Mouse (Mus musculus) ES-Bruce4 (cell line): Measurements from ENCODE around the gene Ncs1. TPM values are rescaled to one million over a fixed set of nuclear protein-coding genes. Genes with fewer than 3 reads are reported as not detected.

Experiments
- H3K27ac ChIP-seq: 2 replicates; pipeline ENCODE4 v1.5.1; 2012; ENCODE audit warnings: low read length, inconsistent platforms; ENCODE audit not compliant: insufficient read depth
- H3K27me3 ChIP-seq: 2 replicates; pipeline ENCODE4 v1.6.1; 2012; ENCODE audit warnings: mild to moderate bottlenecking, low read length, inconsistent platforms; ENCODE audit not compliant: control insufficient read depth, poor library complexity, insufficient read depth, severe bottlenecking
- H3K36me3 ChIP-seq: 2 replicates; pipeline ENCODE4 v1.6.1; 2012; ENCODE audit warnings: inconsistent platforms, mild to moderate bottlenecking, low read length, moderate library complexity; ENCODE audit not compliant: control insufficient read depth, poor library complexity, insufficient read depth, severe bottlenecking
- H3K4me1 ChIP-seq: one replicate; pipeline ENCODE4 v1.8.1; 2011; ENCODE audit warnings: low read length; ENCODE audit not compliant: control insufficient read depth, insufficient read depth
- H3K4me3 ChIP-seq: 2 replicates; pipeline ENCODE4 v1.5.1; 2011; ENCODE audit warnings: low read depth, mild to moderate bottlenecking, low read length
- H3K9ac ChIP-seq: 2 replicates; pipeline ENCODE4 v1.6.1; 2012; ENCODE audit warnings: low read depth, mild to moderate bottlenecking, inconsistent platforms; ENCODE audit not compliant: poor library complexity, severe bottlenecking
- H3K9me3 ChIP-seq: replicated peaks from 2 replicates; pipeline ENCODE4 v1.6.1; 2012; ENCODE audit warnings: mild to moderate bottlenecking, low read length, inconsistent platforms; ENCODE audit not compliant: control insufficient read depth, poor library complexity, insufficient read depth, severe bottlenecking
- CTCF ChIP-seq: IDR thresholded peaks from one replicate; pipeline ENCODE4 v1.8.1; 2011; ENCODE audit warnings: low read depth, low read length
- EP300 ChIP-seq: IDR thresholded peaks from 2 replicates; pipeline ENCODE4 v1.6.1; 2011; ENCODE audit warnings: low read depth, low read length; ENCODE audit not compliant: insufficient read depth
- POLR2A ChIP-seq: IDR thresholded peaks from one replicate; pipeline ENCODE4 v1.8.1; 2011; ENCODE audit warnings: low read length; ENCODE audit not compliant: insufficient read depth
- polyA plus RNA-seq: library from polyadenylated mRNA; stranded (reverse); fragments of >200 nt; gene quantifications from 2 replicates; pipeline ENCODE4 v1.2.4, GENCODE M21; 2011; ENCODE audit warnings: low read depth; ENCODE audit not compliant: missing spikeins, insufficient read depth, insufficient read length

Gene Ncs1
- polyA plus RNA-seq, 1 experiment = 6.2 TPM

GRCm38 (mm10) chr2:31255952-31256938, 10.6 kb downstream of the Ncs1 start:
- Histone ChIP-seq H3K4me1 (peaks cover 2% of the 10 kb centered on the region), H3K9ac (no peak overlapping the region), H3K27ac (no peak overlapping the region), H3K27me3 (no peaks in the 10 kb centered on the region), H3K36me3 (no peaks in the 10 kb centered on the region), H3K4me3 (no peak overlapping the region), H3K9me3 (no peaks in the 10 kb centered on the region)
- TF ChIP-seq CTCF (peak; percentile 49), POLR2A (no peak), EP300 (no peak)

- TF ChIP-seq POLR2A (no peak), CTCF (no peak), EP300 (no peak)
- Histone ChIP-seq H3K4me1 (peaks cover 2% of the 10 kb centered on the region), H3K4me3 (no peak overlapping the region), H3K27me3 (no peaks in the 10 kb centered on the region), H3K36me3 (no peaks in the 10 kb centered on the region), H3K9ac (no peak overlapping the region), H3K27ac (no peak overlapping the region), H3K9me3 (no peaks in the 10 kb centered on the region)
Measured at GRCm38 (mm10) chr2:31257096-31257495, 11.5 kb downstream of the Ncs1 start.

GRCm38 (mm10) chr2:31258609-31259366, 13.2 kb downstream of the Ncs1 start:
- H3K4me3 ChIP-seq = peak overlapping the region; percentile 64
- no peaks in the 10 kb centered on the region for H3K27me3 ChIP-seq
- TF ChIP-seq EP300 = no peak
- TF ChIP-seq CTCF = no peak
- no peak for TF ChIP-seq POLR2A
- H3K4me1 ChIP-seq = peaks cover 2% of the 10 kb centered on the region
- H3K9ac ChIP-seq = peak overlapping the region; percentile 17; the same call in 1 of the 2 replicates
- H3K9me3 ChIP-seq = no peaks in the 10 kb centered on the region
- H3K36me3 ChIP-seq = no peaks in the 10 kb centered on the region
- no peak overlapping the region for H3K27ac ChIP-seq

GRCm38 (mm10) chr2:31259367-31259920, 13.8 kb downstream of the Ncs1 start:
- no peaks in the 10 kb centered on the region for H3K9me3 ChIP-seq
- H3K27ac ChIP-seq = no peak overlapping the region
- peak overlapping the region; percentile 17; the same call in 1 of the 2 replicates for H3K9ac ChIP-seq
- no peaks in the 10 kb centered on the region for H3K27me3 ChIP-seq
- H3K36me3 ChIP-seq = no peaks in the 10 kb centered on the region
- TF ChIP-seq CTCF = no peak
- peak; percentile 5; the same call in 1 of the 2 replicates for TF ChIP-seq EP300
- H3K4me3 ChIP-seq = peak overlapping the region; percentile 64
- H3K4me1 ChIP-seq = peaks cover 2% of the 10 kb centered on the region

- no peaks in the 10 kb centered on the region for H3K9me3 ChIP-seq
- no peak overlapping the region for H3K27ac ChIP-seq
- peaks cover 2% of the 10 kb centered on the region for H3K4me1 ChIP-seq
- no peak overlapping the region for H3K9ac ChIP-seq
- no peak overlapping the region for H3K4me3 ChIP-seq
- H3K27me3 ChIP-seq = no peaks in the 10 kb centered on the region
- H3K36me3 ChIP-seq = no peaks in the 10 kb centered on the region
- TF ChIP-seq EP300 (no peak), POLR2A (no peak), CTCF (no peak)
Measured at GRCm38 (mm10) chr2:31260549-31260948, 14.9 kb downstream of the Ncs1 start.
